Mouse (Mus musculus) hindbrain, embryonic 13.5 days (tissue): ENCODE data around the gene Nox3. TPM values are rescaled to one million over a fixed set of nuclear protein-coding genes. Genes with fewer than 3 reads are reported as not detected.

ENCODE experiments used
- ATAC-seq: fragments of 200-750 bp; cut with Nextera tagmentation; 2 replicates; pipeline ENCODE4 v1.8.0; 2017; ENCODE audit warnings: moderate TSS enrichment; ENCODE audit not compliant: low FRiP score
- H3K27ac ChIP-seq: fragments of 300-500 bp; sonication (generic); 2 replicates; pipeline ENCODE4 v1.5.1; 2015; ENCODE audit warnings: inconsistent platforms, mild to moderate bottlenecking, moderate library complexity
- H3K27me3 ChIP-seq: fragments of 300-500 bp; sonication (generic); 2 replicates; pipeline ENCODE4 v1.6.1; 2015; ENCODE audit warnings: mild to moderate bottlenecking, inconsistent platforms
- H3K36me3 ChIP-seq: fragments of 300-500 bp; sonication (generic); 2 replicates; pipeline ENCODE4 v1.6.1; 2015; ENCODE audit warnings: mild to moderate bottlenecking, inconsistent platforms
- H3K4me1 ChIP-seq: fragments of 300-500 bp; sonication (generic); replicated peaks from 2 replicates; pipeline ENCODE4 v1.6.1; 2015; ENCODE audit warnings: inconsistent platforms
- H3K4me2 ChIP-seq: fragments of 300-500 bp; sonication (generic); 2 replicates; pipeline ENCODE4 v1.6.1; 2015; ENCODE audit warnings: inconsistent platforms, mild to moderate bottlenecking, moderate library complexity
- H3K4me3 ChIP-seq: fragments of 300-500 bp; sonication (generic); 2 replicates; pipeline ENCODE4 v1.5.1; 2015; ENCODE audit warnings: mild to moderate bottlenecking, inconsistent platforms
- H3K9ac ChIP-seq: fragments of 300-500 bp; sonication (generic); 2 replicates; pipeline ENCODE4 v1.6.1; 2015; ENCODE audit warnings: mild to moderate bottlenecking, inconsistent platforms
- H3K9me3 ChIP-seq: fragments of 300-500 bp; sonication (generic); 2 replicates; pipeline ENCODE4 v1.6.1; 2016; ENCODE audit warnings: inconsistent platforms
- WGBS: fragments of 180-500 bp; shearing (Covaris S2); methylation state at CpG from one replicate; pipeline ENCODE4 v1.1.7; 2015; 5-methylcytosine and 5-hydroxymethylcytosine counted together
- polyA plus RNA-seq: library from polyadenylated mRNA; unstranded; fragments of >200 nt; fragmentation: Nextera tagmentation; extraction: Ambion mirVana; gene quantifications from 2 replicates; pipeline ENCODE4 v1.2.1, GENCODE M21; 2015

The Nox3 gene
- polyA plus RNA-seq, result not detected in 2 replicates

DNA sequence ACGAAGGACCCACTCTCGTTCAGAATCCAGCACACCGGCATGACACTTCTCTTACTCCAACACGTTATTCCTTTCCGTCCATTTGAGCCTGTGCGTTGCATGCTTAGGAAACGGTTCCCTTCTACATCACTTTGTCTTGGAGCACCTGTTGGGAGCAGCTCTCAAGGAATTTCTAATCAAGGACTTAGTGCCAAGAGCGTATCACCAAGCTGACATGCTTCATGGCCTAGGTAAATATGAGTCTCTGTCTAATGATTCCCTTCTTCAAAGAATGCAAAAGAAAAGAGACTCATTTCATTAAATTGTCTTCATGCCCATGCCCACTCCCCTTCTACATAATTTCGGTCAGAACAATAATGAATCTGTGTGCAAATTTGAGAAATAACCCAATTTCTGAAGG lies at the start of gene Nox3:
Gene Nox3 (minus strand): TSS at position 101 of the 400 bp plus-strand sequence.
- no peak within 1 kb of the TSS for H3K4me2 ChIP-seq
- H3K9ac ChIP-seq, result no peak within 1 kb of the TSS
- no peak for ATAC-seq
- 93% methylated on average over 9 of the region's 9 CpGs for WGBS
- H3K27ac ChIP-seq, result no peak within 1 kb of the TSS
- no peak within 1 kb of the TSS for H3K4me3 ChIP-seq
- H3K36me3 ChIP-seq, result no peaks in the 10 kb centered on the region
- H3K27me3 ChIP-seq, result no peaks in the 10 kb centered on the region
- no peaks in the 10 kb centered on the region for H3K9me3 ChIP-seq
- H3K4me1 ChIP-seq, result no peaks in the 10 kb centered on the region

DNA sequence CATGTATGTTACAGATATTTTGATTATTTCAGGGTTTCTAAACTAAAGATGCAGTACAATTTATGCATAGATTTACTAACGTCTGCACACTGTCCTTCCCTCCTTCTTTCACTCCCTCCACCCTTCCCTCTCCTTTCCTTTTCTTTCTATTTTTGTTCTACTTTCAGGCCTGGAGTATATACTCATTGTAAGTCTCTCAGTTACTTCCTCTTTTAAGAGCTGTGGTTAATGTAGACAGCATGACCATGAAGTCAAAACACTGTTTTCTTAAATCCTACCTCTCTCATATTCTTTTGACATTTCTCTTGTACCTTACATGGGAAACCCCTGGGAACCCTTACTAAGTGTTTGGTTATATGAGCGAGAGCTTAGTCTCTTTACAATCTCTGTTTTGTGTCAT lies 48.3 kb upstream of the Nox3 start:
- H3K9me3 ChIP-seq, result no peaks in the 10 kb centered on the region
- no peaks in the 10 kb centered on the region for H3K36me3 ChIP-seq
- H3K4me3 ChIP-seq, result no peak overlapping the region
- no peaks in the 10 kb centered on the region for H3K4me1 ChIP-seq
- H3K4me2 ChIP-seq, result no peak overlapping the region
- no peaks in the 10 kb centered on the region for H3K27me3 ChIP-seq
- no peak for ATAC-seq
- WGBS, result 85% methylated on average over 2 of the region's 2 CpGs
- H3K27ac ChIP-seq, result no peak overlapping the region
- no peak overlapping the region for H3K9ac ChIP-seq

DNA sequence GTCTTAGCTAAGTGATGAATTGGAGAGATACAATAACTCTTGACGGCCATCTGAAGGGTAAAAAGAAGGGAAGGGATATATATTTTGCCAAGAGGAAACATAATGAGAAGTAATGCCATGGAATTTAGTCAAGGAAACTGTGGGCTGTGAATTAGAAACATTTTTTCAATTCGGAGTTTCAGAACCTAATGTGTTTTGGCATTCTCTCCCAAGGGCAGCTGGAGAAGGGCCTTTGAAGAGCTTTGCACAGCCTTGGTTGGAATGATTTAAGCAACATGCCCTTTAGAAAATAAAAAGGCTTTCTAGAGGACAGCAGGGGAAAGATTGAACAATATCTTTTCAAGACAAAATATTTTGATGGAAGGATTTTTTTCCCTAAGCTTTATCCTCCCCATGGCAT lies 40.9 kb upstream of the Nox3 start:
- no peak for ATAC-seq
- H3K9me3 ChIP-seq, result no peaks in the 10 kb centered on the region
- H3K4me1 ChIP-seq, result no peaks in the 10 kb centered on the region
- 84% methylated on average over 2 of the region's 2 CpGs for WGBS
- H3K9ac ChIP-seq, result no peak overlapping the region
- no peak overlapping the region for H3K4me3 ChIP-seq
- no peaks in the 10 kb centered on the region for H3K27me3 ChIP-seq
- no peak overlapping the region for H3K27ac ChIP-seq
- H3K36me3 ChIP-seq, result no peaks in the 10 kb centered on the region
- no peak overlapping the region for H3K4me2 ChIP-seq

DNA sequence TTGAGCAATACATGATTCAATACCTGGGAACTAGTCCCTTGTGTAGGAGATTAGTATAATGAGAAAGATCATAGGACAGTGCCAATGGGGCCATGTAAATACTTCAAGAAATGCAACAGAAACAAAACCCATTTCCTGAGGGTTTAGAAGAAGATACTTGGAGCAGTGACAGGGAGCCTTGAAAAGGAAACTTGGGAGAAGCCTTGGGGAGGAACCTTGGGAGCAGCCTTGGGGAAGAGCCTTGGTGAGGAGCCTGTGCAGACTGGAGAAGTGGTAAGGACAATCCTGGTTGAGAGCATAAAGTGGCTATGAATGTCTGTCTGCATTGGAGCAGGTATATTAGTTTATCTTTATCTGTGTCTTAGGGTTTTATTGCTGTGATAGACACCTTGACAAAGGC lies 38.2 kb upstream of the Nox3 start:
- Histone ChIP-seq H3K27me3 (no peaks in the 10 kb centered on the region), H3K9ac (no peak overlapping the region), H3K27ac (no peak overlapping the region), H3K4me1 (no peaks in the 10 kb centered on the region), H3K36me3 (no peaks in the 10 kb centered on the region), H3K4me2 (no peak overlapping the region), H3K4me3 (no peak overlapping the region), H3K9me3 (no peaks in the 10 kb centered on the region)
- ATAC-seq, result no peak

DNA sequence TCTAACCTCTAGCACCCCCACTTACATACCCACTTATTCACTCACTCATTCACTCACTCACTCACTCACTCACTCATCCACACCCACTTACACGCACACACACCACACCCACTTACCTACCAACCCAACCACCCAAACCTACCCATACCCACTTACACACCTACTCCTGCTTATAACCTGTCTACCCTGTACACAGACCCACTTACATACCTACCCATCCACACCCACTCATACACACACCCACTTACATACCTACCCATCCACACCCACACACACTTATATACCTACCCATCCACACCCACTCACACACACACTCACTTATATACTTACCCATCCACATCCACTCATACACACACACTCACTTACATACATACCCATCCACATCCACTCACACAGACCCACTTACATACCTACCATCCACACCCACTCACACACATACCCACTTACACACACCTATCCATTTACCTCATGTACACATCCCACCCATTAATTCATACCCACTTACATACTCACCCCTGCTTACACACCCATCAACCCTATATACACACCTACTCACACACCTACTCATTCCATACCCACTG lies 9.4 kb upstream of the Nox3 start:
- no peaks in the 10 kb centered on the region for H3K9me3 ChIP-seq
- no peak overlapping the region for H3K4me2 ChIP-seq
- WGBS, result 94% methylated on average over 1 of the region's 1 CpGs
- no peaks in the 10 kb centered on the region for H3K4me1 ChIP-seq
- no peak overlapping the region for H3K4me3 ChIP-seq
- no peak for ATAC-seq
- no peaks in the 10 kb centered on the region for H3K27me3 ChIP-seq
- H3K27ac ChIP-seq, result no peak overlapping the region
- no peak overlapping the region for H3K9ac ChIP-seq
- no peaks in the 10 kb centered on the region for H3K36me3 ChIP-seq

DNA sequence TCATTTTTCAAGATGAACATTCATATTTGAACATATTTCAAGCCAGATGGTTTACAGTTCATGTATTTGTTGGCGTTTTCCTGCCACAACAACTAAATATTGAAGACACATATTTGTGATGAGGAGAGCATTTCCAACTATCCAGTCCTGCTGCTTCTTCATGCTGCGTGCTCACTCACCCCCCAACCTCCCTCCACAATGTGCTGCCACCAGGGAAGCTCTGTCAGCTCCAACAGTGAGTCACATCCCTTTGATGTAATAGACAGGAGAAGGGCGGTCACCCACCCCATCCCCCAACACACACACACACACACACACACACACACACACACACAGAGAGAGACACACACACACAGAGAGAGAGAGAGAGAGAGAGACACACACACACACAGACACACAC lies 6.3 kb upstream of the Nox3 start:
- Histone ChIP-seq H3K36me3 (no peaks in the 10 kb centered on the region), H3K4me3 (no peak overlapping the region), H3K27me3 (no peaks in the 10 kb centered on the region), H3K9me3 (no peaks in the 10 kb centered on the region), H3K4me1 (no peaks in the 10 kb centered on the region), H3K9ac (no peak overlapping the region), H3K4me2 (no peak overlapping the region), H3K27ac (no peak overlapping the region)
- 55% methylated on average over 3 of the region's 3 CpGs for WGBS
- no peak for ATAC-seq

DNA sequence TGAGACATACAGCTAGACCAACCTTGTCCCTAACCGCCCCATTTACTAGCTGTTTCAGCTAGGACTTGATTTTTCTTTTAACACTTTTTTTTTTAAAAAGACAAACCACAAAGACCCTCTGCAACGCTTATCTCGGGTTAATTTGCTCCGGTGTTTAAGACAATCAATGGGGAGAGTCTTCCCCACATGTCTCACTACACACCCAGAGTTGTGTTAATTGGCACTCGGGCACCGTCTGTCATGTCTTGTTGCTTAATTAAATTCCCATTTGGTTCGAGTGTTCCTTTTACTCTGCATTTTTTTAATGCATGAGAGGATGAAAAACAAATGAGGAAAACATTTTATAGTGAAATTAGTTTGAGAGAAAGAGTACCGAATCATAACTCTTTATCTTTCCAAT lies 3.2 kb downstream of the Nox3 start:
- ATAC-seq, result no peak
- Histone ChIP-seq H3K27me3 (no peaks in the 10 kb centered on the region), H3K4me3 (no peak overlapping the region), H3K4me1 (peaks cover 12% of the 10 kb centered on the region), H3K4me2 (no peak overlapping the region), H3K9ac (no peak overlapping the region), H3K27ac (no peak overlapping the region), H3K36me3 (no peaks in the 10 kb centered on the region), H3K9me3 (no peaks in the 10 kb centered on the region)
- 52% methylated on average over 8 of the region's 8 CpGs for WGBS

DNA sequence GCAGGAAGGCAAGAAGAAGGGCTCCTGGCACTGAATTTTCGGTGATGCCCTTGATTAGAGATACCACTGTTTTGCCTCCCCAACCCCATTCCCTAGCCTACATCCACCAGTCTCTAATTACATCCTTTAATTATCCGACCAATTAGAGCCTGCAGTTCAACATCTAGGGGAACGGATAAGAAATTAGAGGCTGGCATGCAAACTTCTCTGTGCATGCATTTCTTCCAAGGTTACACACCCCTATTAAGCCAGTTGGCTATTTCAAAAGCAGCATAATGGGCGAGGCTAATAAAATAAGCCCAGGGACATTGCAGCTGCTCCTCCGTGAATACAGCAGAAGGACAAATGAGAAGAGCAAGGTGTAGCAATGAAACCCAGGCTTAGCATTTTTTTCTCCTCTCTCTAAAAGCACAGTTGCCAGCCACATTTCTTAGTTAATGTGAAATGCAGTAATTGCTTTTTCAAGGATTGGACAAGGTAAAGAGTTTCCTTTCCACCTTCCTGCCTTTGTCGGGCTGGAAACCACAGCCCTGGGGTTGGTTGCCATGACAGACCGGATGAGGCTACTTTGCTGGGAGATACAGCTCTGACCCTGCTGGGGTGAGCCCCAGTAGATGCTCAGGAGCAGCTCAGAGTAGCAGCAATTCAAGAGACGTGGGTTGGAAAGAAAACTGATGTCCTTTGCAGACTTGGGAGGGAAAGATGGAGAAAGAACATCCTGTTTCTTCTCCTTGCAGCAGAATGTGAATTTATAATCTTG lies 5.4 kb downstream of the Nox3 start:
- H3K4me2 ChIP-seq, result no peak overlapping the region
- no peak overlapping the region for H3K4me3 ChIP-seq
- no peaks in the 10 kb centered on the region for H3K9me3 ChIP-seq
- H3K4me1 ChIP-seq, result peaks cover 12% of the 10 kb centered on the region
- no peaks in the 10 kb centered on the region for H3K36me3 ChIP-seq
- peak overlapping the region; percentile 50 for H3K27ac ChIP-seq
- WGBS, result 55% methylated on average over 8 of the region's 8 CpGs
- no peak for ATAC-seq
- H3K27me3 ChIP-seq, result no peaks in the 10 kb centered on the region
- no peak overlapping the region for H3K9ac ChIP-seq

DNA sequence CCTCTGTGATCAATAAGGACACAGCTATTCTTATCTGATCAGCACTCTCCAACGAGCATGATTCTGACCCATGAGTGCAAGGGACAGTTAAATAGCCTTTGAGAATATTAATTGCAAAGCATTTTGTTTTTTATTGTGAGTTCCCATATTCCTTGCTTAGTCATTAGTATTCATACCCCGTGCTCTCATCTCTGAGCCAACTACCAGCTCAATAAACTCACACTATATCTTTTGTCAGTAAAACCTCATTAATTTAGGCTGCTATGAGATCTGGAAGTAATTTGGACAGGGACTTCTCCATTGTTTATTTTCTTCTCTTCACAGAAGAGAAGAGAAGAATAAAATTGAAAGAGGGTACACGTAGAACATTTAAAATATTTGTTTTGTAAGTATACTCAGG lies 12.4 kb downstream of the Nox3 start:
- 45% methylated on average over 3 of the region's 3 CpGs for WGBS
- H3K9me3 ChIP-seq, result 0 out of 2 replicates have a peak, but pooled peaks cover 4% of the 10 kb centered on the region
- H3K4me1 ChIP-seq, result no peaks in the 10 kb centered on the region
- no peaks in the 10 kb centered on the region for H3K27me3 ChIP-seq
- no peak overlapping the region for H3K9ac ChIP-seq
- H3K27ac ChIP-seq, result no peak overlapping the region
- H3K4me2 ChIP-seq, result no peak overlapping the region
- no peak for ATAC-seq
- no peak overlapping the region for H3K4me3 ChIP-seq
- no peaks in the 10 kb centered on the region for H3K36me3 ChIP-seq

DNA sequence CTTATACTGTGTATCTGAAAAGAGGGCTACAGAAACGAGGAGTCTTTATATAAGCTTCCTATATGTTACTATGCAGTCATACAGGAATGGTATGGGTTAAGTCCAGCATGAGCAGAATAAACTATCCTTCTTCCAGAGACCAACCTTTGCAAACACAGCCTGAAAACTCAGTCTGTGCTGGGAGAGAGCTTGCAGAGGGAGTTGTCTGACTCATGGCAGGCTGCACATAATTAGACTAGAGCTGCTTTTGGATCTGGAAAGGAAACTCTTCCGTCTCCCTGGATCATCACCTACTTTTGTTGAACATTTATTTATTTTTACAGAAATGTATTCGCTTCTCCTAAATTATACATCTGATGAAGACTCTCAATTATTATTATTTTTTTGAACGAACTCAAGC lies 26.8 kb downstream of the Nox3 start:
- Histone ChIP-seq H3K4me2 (no peak overlapping the region), H3K36me3 (no peaks in the 10 kb centered on the region), H3K9me3 (no peaks in the 10 kb centered on the region), H3K9ac (no peak overlapping the region), H3K4me3 (no peak overlapping the region), H3K4me1 (no peaks in the 10 kb centered on the region), H3K27me3 (no peaks in the 10 kb centered on the region), H3K27ac (no peak overlapping the region)
- WGBS, result 83% methylated on average over 4 of the region's 4 CpGs
- ATAC-seq, result no peak

DNA sequence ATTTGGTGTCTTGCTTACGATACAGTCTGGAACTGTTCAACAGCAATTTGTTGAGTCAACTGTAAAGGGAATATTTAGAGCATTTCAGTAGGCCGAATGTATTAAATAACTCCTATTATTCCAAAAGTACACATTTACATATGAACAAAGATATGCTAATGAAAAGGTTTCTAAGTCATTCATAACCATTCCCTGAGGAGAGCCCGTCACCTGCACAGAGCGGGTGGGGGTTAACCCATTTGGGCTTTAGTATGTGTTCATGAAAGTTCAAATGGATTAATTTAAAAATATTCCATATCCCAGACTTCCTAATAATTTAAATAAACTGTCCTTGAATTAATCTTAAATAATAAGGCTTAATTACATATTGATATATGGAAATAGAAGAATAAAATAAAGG lies 28.8 kb downstream of the Nox3 start:
- Histone ChIP-seq H3K9me3 (no peaks in the 10 kb centered on the region), H3K36me3 (no peaks in the 10 kb centered on the region), H3K4me1 (no peaks in the 10 kb centered on the region), H3K27me3 (no peaks in the 10 kb centered on the region), H3K27ac (no peak overlapping the region), H3K9ac (no peak overlapping the region), H3K4me2 (no peak overlapping the region), H3K4me3 (no peak overlapping the region)
- 64% methylated on average over 4 of the region's 4 CpGs for WGBS
- ATAC-seq, result no peak

DNA sequence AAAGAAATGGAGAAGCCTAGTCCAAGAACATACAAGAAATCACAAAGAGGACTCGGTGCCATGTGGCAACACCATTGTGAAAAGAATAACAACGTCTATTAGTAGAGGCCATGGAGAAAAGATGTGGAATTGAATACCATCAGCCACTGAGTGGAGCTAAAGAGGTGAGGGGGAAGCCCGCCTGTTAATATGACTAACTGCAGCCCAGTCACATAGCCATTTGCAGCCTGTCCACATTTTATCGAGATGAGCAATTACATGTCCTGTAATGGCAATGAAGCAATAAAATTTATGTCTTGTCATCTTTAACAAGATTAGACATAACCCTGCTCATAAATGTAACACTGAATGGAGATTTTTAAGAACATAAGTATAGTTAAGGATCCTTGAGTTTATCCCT lies 30.7 kb downstream of the Nox3 start:
- Histone ChIP-seq H3K9me3 (no peaks in the 10 kb centered on the region), H3K4me2 (no peak overlapping the region), H3K36me3 (no peaks in the 10 kb centered on the region), H3K9ac (no peak overlapping the region), H3K27ac (no peak overlapping the region), H3K4me1 (no peaks in the 10 kb centered on the region), H3K4me3 (no peak overlapping the region), H3K27me3 (no peaks in the 10 kb centered on the region)
- WGBS, result 83% methylated on average over 4 of the region's 4 CpGs
- ATAC-seq, result no peak

DNA sequence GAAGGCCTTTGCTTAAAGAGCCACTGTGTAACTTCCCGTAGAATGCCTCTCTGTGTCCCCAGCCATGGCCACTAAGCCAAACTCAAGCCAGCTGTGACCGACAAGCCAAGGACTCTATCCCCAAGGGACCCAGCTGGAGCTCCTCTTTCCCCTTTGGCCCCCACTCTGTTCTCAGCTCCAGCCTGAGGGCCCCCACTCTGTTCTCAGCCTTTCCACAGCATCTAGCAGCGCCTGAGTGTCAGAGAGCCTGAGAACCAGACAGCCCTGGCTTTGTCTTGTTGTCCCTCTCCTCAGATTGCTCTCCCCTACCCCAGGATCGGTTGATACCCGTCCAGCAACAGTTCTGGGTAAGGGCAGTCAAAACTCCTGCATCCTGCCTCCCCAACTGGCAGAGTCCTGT lies 36.6 kb downstream of the Nox3 start:
- 78% methylated on average over 5 of the region's 5 CpGs for WGBS
- H3K27ac ChIP-seq, result no peak overlapping the region
- no peak overlapping the region for H3K4me2 ChIP-seq
- no peaks in the 10 kb centered on the region for H3K9me3 ChIP-seq
- no peaks in the 10 kb centered on the region for H3K27me3 ChIP-seq
- no peaks in the 10 kb centered on the region for H3K4me1 ChIP-seq
- H3K36me3 ChIP-seq, result no peaks in the 10 kb centered on the region
- no peak for ATAC-seq
- no peak overlapping the region for H3K4me3 ChIP-seq
- no peak overlapping the region for H3K9ac ChIP-seq
